Mouse (Mus musculus) layer of hippocampus, postnatal 10 days (tissue): ENCODE results near the gene Gpr87. TPM values are rescaled to one million over a fixed set of nuclear protein-coding genes. Genes with fewer than 3 reads are reported as not detected.

Source experiments
- DNase-seq, 2 experiments: peaks; one replicate each; pipeline ENCODE4 v3.0.0; 2021; ENCODE audit warnings: low spot score in 2 of 2
- long read RNA-seq: library from polyadenylated mRNA; stranded (forward); transcript quantifications from one replicate; pipeline ENCODE4 v2.0.0, GENCODE M21; 2023
- total RNA-seq, 2 experiments: library from RNA; stranded (reverse); gene quantifications; 2 replicates each; pipeline ENCODE4 v1.2.3; 2021

Gene Gpr87
- total RNA-seq = not detected
- long read RNA-seq = 0 reads

DNA sequence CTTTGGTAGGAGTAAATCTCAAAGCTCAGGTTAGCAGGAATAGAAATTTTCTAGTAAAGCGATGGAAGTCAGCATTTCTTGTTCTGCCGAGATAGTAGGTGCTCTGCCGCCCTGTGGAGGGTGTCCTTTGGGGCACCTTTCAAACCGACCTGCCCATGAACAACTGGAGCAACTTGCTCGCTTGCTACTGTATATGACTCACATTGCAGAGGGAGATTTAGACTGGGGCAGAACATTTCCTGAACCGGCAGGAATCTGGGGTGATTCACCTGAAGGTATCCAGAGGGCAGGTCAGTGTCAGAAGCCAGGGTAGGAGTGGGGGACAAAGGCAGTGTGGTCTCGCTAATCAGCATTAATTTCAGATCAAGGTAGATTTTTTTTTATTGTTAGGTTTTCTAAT, at the start of gene Gpr87:
Gpr87 (minus strand) TSS at position 167 of the 400 bp plus-strand sequence.
- no peak for DNase-seq

DNA sequence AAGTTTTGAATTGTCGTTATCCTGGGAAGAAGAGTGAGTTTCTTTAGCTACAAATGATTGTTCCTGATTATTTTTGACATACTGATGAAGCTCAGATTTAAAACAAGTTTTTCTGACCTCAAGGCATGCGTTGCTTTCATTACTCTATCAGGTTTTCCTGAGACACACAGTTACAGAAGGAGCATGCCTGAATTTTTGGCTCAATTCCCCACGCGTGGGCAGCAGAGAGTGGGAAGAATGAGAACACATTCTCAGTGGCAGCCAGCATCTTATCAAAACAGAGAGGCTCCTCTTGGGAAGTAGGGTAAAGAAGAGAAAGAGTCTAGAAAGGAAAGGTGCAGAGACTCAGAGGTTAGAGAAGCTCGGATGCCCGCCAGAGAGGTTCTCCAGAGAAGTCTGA, 48.5 kb upstream of the Gpr87 start:
- peak; percentile 47 to 62 for DNase-seq

- DNase-seq = no peak
Measured at GRCm38 (mm10) chr3:59234878-59235277, 40.0 kb upstream of the Gpr87 start.

GRCm38 (mm10) chr3:59230912-59231311, 36.0 kb upstream of the Gpr87 start:
- DNase-seq = no peak

- no peak for DNase-seq
Measured at GRCm38 (mm10) chr3:59228730-59229551, 34.0 kb upstream of the Gpr87 start.

DNA sequence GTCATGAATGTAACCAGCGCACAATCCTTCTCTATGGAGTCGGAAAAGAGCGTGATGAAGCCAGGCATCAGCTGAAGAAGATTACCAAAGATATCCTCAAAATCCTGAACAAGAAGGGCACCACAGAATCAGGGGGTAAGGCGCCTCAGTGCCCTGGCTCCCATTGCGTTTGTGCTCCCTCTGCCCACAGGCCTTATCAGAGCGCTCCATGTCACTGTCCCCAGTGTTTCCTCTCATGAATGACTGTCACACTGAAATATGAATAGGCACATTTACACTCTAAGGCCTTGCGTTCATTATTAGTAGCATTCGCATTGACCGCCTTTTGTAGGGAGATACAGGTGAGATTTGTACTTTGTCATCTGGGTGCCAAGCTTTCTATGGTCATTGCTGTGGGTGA, 32.8 kb upstream of the Gpr87 start:
- no peak for DNase-seq

GRCm38 (mm10) chr3:59225411-59225810, 30.5 kb upstream of the Gpr87 start:
- no peak for DNase-seq

- no peak for DNase-seq
Measured at GRCm38 (mm10) chr3:59222303-59222702, 27.4 kb upstream of the Gpr87 start.

DNA sequence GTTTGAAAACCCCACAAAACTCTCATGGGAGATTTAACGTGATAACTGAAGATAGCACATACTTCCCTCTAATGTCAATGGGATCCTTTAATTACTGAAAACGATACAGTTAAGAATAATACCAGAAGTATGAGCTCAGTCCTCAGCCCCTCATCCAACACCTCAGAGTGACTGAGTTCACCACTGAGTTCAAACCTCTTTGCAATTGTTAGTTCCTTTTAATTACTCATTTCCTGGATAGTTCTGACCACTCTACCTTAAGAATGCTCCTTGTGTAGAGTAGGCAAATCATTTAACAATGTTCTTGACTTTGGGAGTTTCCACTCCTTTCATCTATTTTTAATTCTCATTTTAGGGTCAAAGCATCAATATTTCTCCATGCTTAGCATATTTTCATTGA, 24.4 kb upstream of the Gpr87 start:
- DNase-seq = no peak

GRCm38 (mm10) chr3:59217211-59217610, 22.3 kb upstream of the Gpr87 start:
- no peak for DNase-seq

DNA sequence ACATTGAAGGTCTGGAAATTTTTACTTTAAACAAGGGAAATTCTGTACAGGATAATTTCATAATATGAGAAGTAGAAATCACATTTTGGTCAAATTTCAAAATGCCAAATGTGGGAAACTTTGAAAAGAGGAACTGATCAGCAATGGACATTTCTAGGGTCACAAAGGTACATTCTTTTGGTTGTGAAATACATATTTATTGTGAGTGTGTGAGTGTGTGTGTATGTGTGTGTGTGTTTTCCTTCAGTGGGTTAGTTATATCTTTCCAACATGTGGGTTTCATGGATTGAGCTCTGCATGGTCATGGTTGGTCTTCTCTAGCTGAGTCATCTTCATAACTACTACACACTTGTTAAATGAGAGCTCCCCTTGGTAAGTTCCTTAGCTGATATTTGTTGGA, 17.5 kb upstream of the Gpr87 start:
- no peak for DNase-seq

- no peak for DNase-seq
Measured at GRCm38 (mm10) chr3:59211784-59212183, 16.9 kb upstream of the Gpr87 start.

DNA sequence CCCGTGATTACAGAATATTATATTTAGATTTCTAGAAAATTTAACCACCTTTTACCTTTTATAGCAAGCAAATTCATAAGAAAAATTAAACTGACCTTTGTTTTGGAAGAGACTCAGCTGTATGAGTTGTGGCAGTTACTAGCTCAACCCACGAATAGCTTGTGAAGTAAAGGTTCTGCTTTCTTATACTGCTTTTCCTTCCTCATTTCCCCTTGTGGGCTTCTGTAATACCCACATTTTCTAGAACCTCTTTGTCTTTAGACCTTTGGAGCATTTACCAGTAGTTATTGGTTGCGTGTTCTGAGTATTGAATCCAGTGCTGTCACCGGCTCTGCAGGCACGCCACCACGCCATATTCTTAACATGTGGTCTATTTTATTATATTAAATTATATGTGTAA, 15.8 kb upstream of the Gpr87 start, which contains the start of gene P2ry13:
P2ry13 (minus strand) TSS at position 156 of the 400 bp plus-strand sequence.
- no peak for DNase-seq

- DNase-seq = no peak
Measured at GRCm38 (mm10) chr3:59210089-59210488, 15.2 kb upstream of the Gpr87 start.

GRCm38 (mm10) chr3:59208650-59209548, 14.0 kb upstream of the Gpr87 start:
- no peak for DNase-seq

DNA sequence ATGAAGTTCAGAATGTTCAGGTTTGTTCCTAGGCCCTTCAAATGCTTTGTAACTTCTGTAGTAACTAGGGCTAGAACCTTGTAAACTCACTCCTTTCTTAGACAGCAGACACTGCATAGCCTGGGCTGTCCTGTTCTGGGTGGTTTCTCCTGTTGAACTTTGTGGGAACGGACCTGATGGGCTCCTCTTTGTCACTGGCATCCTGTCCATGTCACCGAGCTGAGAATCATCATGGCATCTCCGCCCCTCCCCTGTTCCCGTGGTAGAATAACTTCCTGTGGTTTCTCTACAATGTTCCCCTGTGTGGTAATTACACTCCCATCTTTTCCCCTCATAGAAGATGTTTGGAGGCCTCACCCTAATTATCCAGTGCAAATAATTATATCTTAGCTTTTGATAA, 11.0 kb upstream of the Gpr87 start:
- DNase-seq = no peak

DNA sequence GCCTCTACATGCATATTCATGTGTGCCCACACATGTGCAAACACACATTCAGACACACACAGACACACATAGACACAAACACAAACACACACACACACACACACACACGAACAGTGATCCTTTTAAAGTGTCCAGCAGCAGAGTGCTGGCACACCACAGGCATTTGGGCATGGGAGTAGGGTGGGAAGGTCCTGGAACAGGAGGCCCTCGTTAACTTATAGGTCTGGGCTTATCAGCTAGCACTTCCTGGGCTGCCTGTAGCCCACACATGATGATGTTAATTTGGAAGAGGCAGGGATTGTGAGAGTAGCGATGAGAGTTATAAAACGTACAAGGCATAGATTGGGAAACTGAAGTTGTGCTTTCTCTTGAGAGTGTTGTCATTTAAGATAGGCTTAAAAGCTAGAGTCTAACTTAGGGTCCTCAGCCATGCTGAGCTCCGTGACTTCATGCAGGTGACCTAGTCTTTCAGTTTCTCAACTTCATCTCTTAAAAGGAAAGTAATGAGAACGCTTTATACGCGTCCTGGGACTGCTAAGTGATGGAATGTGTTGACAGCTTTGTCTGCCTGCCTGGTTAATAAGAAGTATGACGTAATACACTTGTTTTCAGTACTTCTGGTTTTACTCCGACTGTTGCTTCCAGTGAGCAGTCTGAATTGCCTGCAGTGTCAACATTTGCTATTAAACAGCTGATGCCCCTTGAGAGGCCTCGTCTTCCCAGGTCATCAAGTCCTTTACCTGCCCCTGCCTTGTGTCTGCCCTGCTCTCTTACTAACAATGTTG, 10.0 kb upstream of the Gpr87 start:
- no peak for DNase-seq

DNA sequence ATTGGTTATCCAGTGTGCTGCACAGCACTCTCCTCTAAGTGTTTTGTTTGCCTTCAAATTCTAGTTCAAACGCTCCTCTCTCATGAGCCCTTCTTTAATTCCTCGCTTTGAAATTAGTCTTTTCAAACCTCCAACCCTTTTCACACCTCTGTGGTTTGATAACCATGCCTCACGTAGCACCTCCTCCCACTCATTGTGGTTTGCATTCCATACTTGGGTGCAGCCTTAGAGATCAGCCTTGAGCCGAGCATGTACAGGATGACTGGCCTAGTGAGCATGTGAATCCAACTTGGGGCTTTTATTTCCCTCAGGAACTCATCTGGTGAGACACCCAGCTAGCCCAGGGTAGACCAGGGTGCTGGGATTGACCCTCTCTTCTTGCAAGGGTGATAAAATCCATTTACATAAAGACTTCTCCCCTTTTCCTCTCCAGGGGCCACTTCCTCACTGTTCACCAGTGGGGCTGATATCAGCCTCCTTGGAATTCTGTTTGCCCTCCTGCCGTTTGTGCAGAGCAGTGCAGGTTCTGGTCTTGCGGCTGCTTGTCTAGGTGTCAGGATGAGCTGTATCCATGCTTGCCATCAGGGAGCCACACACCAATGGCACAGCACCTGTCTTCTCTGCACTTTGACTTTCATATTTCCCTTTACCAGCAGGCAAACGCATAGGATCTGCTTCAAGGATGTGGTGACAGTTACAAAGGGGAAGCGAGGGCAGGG, 9.1 kb upstream of the Gpr87 start:
- DNase-seq = no peak

- DNase-seq = no peak
Measured at GRCm38 (mm10) chr3:59197329-59197948, 2.5 kb upstream of the Gpr87 start.

DNA sequence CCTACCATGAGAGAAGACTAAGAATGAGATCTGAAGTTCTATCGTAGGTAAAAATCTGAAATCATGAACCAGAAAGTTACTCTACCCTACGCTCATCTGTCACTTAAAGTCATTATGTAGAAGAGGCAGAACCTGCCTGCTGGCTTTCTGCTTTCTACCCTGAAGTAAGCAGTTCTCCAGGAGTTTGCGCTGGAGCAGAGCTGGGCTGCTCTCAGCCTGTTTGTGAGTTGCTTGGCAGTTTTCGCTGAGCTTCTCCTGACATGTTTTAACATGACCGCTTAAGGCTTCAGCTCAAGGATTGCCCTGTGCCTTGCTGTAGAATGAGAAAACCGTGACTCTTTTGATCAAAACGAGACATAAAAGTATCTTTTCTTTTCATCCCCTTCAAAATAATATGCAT, 805 bp downstream of the Gpr87 start:
- DNase-seq = no peak
